Mouse (Mus musculus): ENCODE data around the gene Kptn.

Kptn gene

GRCm38 (mm10) chr7:16119569-16120261 lies at the start of gene Kptn:
Gene Kptn (plus strand): TSS chr7:16119895.
- peak; percentile 89 for DNase-seq

- no peak for DNase-seq
These were observed 48.8 kb upstream of the Kptn start for GRCm38 (mm10) chr7:16070846-16071245.

- DNase-seq: no peak
These were observed 47.8 kb upstream of the Kptn start for GRCm38 (mm10) chr7:16071906-16072305.

- no peak for DNase-seq
These were observed 39.7 kb upstream of the Kptn start for GRCm38 (mm10) chr7:16079947-16080346.

- no peak for DNase-seq
These were observed 39.1 kb upstream of the Kptn start for GRCm38 (mm10) chr7:16080581-16080980.

GRCm38 (mm10) chr7:16083361-16083760 lies 36.3 kb upstream of the Kptn start:
- DNase-seq: no peak

GRCm38 (mm10) chr7:16087587-16087986 lies 32.1 kb upstream of the Kptn start:
- no peak for DNase-seq

GRCm38 (mm10) chr7:16094592-16094991 lies 25.1 kb upstream of the Kptn start:
- no peak for DNase-seq

- peak; percentile 100 for DNase-seq
These were observed 21.4 kb upstream of the Kptn start, which contains the start of gene Napa for GRCm38 (mm10) chr7:16098021-16099017. Gene Napa (plus strand): TSS chr7:16098458.

GRCm38 (mm10) chr7:16099901-16100300 lies 19.8 kb upstream of the Kptn start:
- DNase-seq: no peak

- DNase-seq: no peak
These were observed 18.6 kb upstream of the Kptn start for GRCm38 (mm10) chr7:16101081-16101480.

GRCm38 (mm10) chr7:16101726-16102475 lies 17.8 kb upstream of the Kptn start:
- DNase-seq: no peak

GRCm38 (mm10) chr7:16102686-16103226 lies 16.9 kb upstream of the Kptn start:
- no peak for DNase-seq

GRCm38 (mm10) chr7:16103760-16104159 lies 15.9 kb upstream of the Kptn start:
- peak; percentile 21 for DNase-seq

- DNase-seq: no peak
These were observed 14.9 kb upstream of the Kptn start for GRCm38 (mm10) chr7:16104611-16105388.

- DNase-seq: no peak
These were observed 10.7 kb upstream of the Kptn start for GRCm38 (mm10) chr7:16108886-16109542.

GRCm38 (mm10) chr7:16110158-16110557 lies 9.5 kb upstream of the Kptn start:
- no peak for DNase-seq

- no peak for DNase-seq
These were observed 8.2 kb upstream of the Kptn start for GRCm38 (mm10) chr7:16111284-16112090.

GRCm38 (mm10) chr7:16116418-16116817 lies 3.3 kb upstream of the Kptn start:
- no peak for DNase-seq

GRCm38 (mm10) chr7:16117100-16117499 lies 2.6 kb upstream of the Kptn start:
- no peak for DNase-seq

- no peak for DNase-seq
These were observed 536 bp downstream of the Kptn start for GRCm38 (mm10) chr7:16120262-16120600.
